Mouse (Mus musculus): ENCODE data around the gene Rad1.
"Not testable (repeated sequence)": the region's sequence is repeated elsewhere in the genome, so short reads cannot be mapped to it uniquely, and the experiment has no call there.

The Rad1 gene

GRCm38 (mm10) chr15:10506099-10506498, 20.3 kb downstream of the Rad1 start:
- DNase-seq (ENCODE audit: extremely low spot score, low spot score): no peak

- no peak for DNase-seq (ENCODE audit: extremely low spot score, low spot score)
These were observed 29.3 kb downstream of the Rad1 start for GRCm38 (mm10) chr15:10515166-10515565.

GRCm38 (mm10) chr15:10525896-10526295, 40.1 kb downstream of the Rad1 start:
- DNase-seq (ENCODE audit: extremely low spot score, low spot score): no peak

- DNase-seq (ENCODE audit: extremely low spot score, low spot score): no peak
These were observed 45.5 kb downstream of the Rad1 start for GRCm38 (mm10) chr15:10531352-10531751.

- not testable (repeated sequence) for DNase-seq (ENCODE audit: extremely low spot score, low spot score)
These were observed 47.5 kb downstream of the Rad1 start for GRCm38 (mm10) chr15:10533361-10533760.

- DNase-seq (ENCODE audit: extremely low spot score, low spot score): no peak
These were observed 48.8 kb downstream of the Rad1 start for GRCm38 (mm10) chr15:10534591-10534990.

GRCm38 (mm10) chr15:10535969-10536368, 50.2 kb downstream of the Rad1 start:
- no peak for DNase-seq (ENCODE audit: extremely low spot score, low spot score)

- DNase-seq (ENCODE audit: extremely low spot score, low spot score): no peak
These were observed 54.7 kb downstream of the Rad1 start for GRCm38 (mm10) chr15:10540271-10541088.

Measured in neural tube, embryonic 10.5 days (tissue).